Mouse (Mus musculus) CH12.LX (cell line): Measurements from ENCODE around the gene Tekt3. TPM values are rescaled to one million over a fixed set of nuclear protein-coding genes. Genes with fewer than 3 reads are reported as not detected.

Experiments
- DNase-seq: peaks from one replicate; pipeline ENCODE4 v3.0.0-alpha.2; 2013; ENCODE audit errors: extremely low read depth
- H3K27ac ChIP-seq: 2 replicates; pipeline ENCODE4 v1.5.1; 2012; ENCODE audit warnings: low read depth, mild to moderate bottlenecking, control low read depth, moderate library complexity; ENCODE audit not compliant: insufficient read depth
- H3K27me3 ChIP-seq: replicated peaks from 2 replicates; pipeline ENCODE3; 2012; ENCODE audit warnings: inconsistent platforms
- H3K36me3 ChIP-seq, 2 experiments: replicated peaks in 1 of 2; 2 replicates each; pipeline versions ENCODE3 to v1.6.1; 2012; ENCODE audit warnings: inconsistent platforms in 1 of 2, low read length in 1 of 2, mild to moderate bottlenecking in 1 of 2, mixed read lengths in 1 of 2, moderate library complexity in 1 of 2; ENCODE audit not compliant: control insufficient read depth in 1 of 2, insufficient read depth in 1 of 2
- H3K4me1 ChIP-seq, 2 experiments: 2 replicates each; pipeline ENCODE4 v1.6.1; 2012; ENCODE audit warnings: inconsistent platforms in 1 of 2, moderate library complexity in 1 of 2; ENCODE audit not compliant: insufficient read depth in 2 of 2, control insufficient read depth in 1 of 2
- H3K4me2 ChIP-seq: 2 replicates; pipeline ENCODE4 v1.6.1; 2012; ENCODE audit warnings: low read depth, mild to moderate bottlenecking, control low read depth; ENCODE audit not compliant: poor library complexity, insufficient read depth, severe bottlenecking
- H3K4me3 ChIP-seq, 3 experiments: fragments of 150-350 bp in 1 of 3; sonication (generic) in 1 of 3; replicated peaks in 1 of 3; 2 replicates each; pipeline versions ENCODE3 to v1.5.1; 2011 to 2012; ENCODE audit warnings: low read depth in 2 of 3, low read length in 2 of 3, mild to moderate bottlenecking in 2 of 3, moderate library complexity in 2 of 3, control low read depth in 1 of 3, improper control_type of control experiment in 1 of 3, inconsistent platforms in 1 of 3, mixed read lengths in 1 of 3; ENCODE audit not compliant: poor library complexity in 1 of 3
- H3K79me2 ChIP-seq: replicated peaks from 2 replicates; pipeline ENCODE4 v1.6.1; 2012; ENCODE audit warnings: mild to moderate bottlenecking, moderate library complexity; ENCODE audit not compliant: control insufficient read depth, poor library complexity, insufficient read depth, severe bottlenecking; ENCODE audit errors: extremely low read depth
- H3K9ac ChIP-seq: 2 replicates; pipeline ENCODE4 v1.6.1; 2012; ENCODE audit warnings: low read depth, mild to moderate bottlenecking, control low read depth, moderate library complexity; ENCODE audit not compliant: insufficient read depth
- H3K9me3 ChIP-seq: replicated peaks from 2 replicates; pipeline ENCODE3; 2012; ENCODE audit warnings: low read length, inconsistent platforms, mixed read lengths
- BHLHE40 ChIP-seq: IDR thresholded peaks from 2 replicates; pipeline ENCODE4 v1.6.1; 2011; ENCODE audit warnings: mild to moderate bottlenecking, low read depth, low read length, improper control_type of control experiment
- CHD2 ChIP-seq: IDR thresholded peaks from 2 replicates; pipeline ENCODE4 v1.6.1; 2011; ENCODE audit warnings: low read length, improper control_type of control experiment
- CTCF ChIP-seq, 2 experiments: IDR thresholded peaks in 1 of 2; conservative IDR thresholded peaks in 1 of 2; 2 replicates each; pipeline ENCODE4 v1.5.1; 2011 to 2012; ENCODE audit warnings: low read depth in 2 of 2, low read length in 2 of 2, improper control_type of control experiment in 1 of 2, inconsistent platforms in 1 of 2, mild to moderate bottlenecking in 1 of 2, moderate library complexity in 1 of 2
- ETS1 ChIP-seq: conservative IDR thresholded peaks from 2 replicates; pipeline ENCODE4 v1.6.1; 2012; ENCODE audit warnings: low read depth, mild to moderate bottlenecking, inconsistent platforms, low read length, improper control_type of control experiment, moderate library complexity
- GABPA ChIP-seq: IDR thresholded peaks from 2 replicates; pipeline ENCODE4 v1.6.1; 2012; ENCODE audit warnings: low read depth, low read length, improper control_type of control experiment, inconsistent platforms; ENCODE audit not compliant: insufficient replicate concordance
- HCFC1 ChIP-seq: IDR thresholded peaks from 2 replicates; pipeline ENCODE4 v1.6.1; 2012; ENCODE audit warnings: low read depth, mild to moderate bottlenecking, inconsistent platforms, low read length, improper control_type of control experiment
- IRF4 ChIP-seq: IDR thresholded peaks from 2 replicates; pipeline ENCODE4 v1.6.1; 2014; ENCODE audit warnings: low read depth, mild to moderate bottlenecking, inconsistent platforms, low read length, improper control_type of control experiment
- KAT2A ChIP-seq: IDR thresholded peaks from 2 replicates; pipeline ENCODE4 v1.6.1; 2012; ENCODE audit warnings: low read length, improper control_type of control experiment, inconsistent platforms; ENCODE audit not compliant: insufficient replicate concordance
- MAFK ChIP-seq: IDR thresholded peaks from 2 replicates; pipeline ENCODE4 v1.6.1; 2011; ENCODE audit warnings: low read length, improper control_type of control experiment; ENCODE audit not compliant: insufficient replicate concordance
- MAX ChIP-seq: IDR thresholded peaks from 2 replicates; pipeline ENCODE4 v1.6.1; 2011; ENCODE audit warnings: low read length, improper control_type of control experiment
- MEF2A ChIP-seq: IDR thresholded peaks from 2 replicates; pipeline ENCODE4 v1.6.1; 2014; ENCODE audit warnings: low read depth, mild to moderate bottlenecking, inconsistent platforms, low read length, improper control_type of control experiment, borderline replicate concordance
- MXI1 ChIP-seq: IDR thresholded peaks from 2 replicates; pipeline ENCODE4 v1.6.1; 2011; ENCODE audit warnings: mild to moderate bottlenecking, low read depth, low read length, improper control_type of control experiment
- NRF1 ChIP-seq: IDR thresholded peaks from 2 replicates; pipeline ENCODE4 v1.6.1; 2014; ENCODE audit warnings: low read depth, mild to moderate bottlenecking, inconsistent platforms, low read length, improper control_type of control experiment, moderate library complexity
- PAX5 ChIP-seq: IDR thresholded peaks from 2 replicates; pipeline ENCODE4 v1.6.1; 2012; ENCODE audit warnings: low read length, inconsistent platforms, mixed read lengths
- POLR2A ChIP-seq: IDR thresholded peaks from 2 replicates; pipeline ENCODE4 v1.6.1; 2011; ENCODE audit warnings: low read depth, mild to moderate bottlenecking, improper control_type of control experiment, low read length
- POLR2AphosphoS2 ChIP-seq: IDR thresholded peaks from 2 replicates; pipeline ENCODE4 v1.6.1; 2011; ENCODE audit warnings: low read depth, low read length, improper control_type of control experiment
- RAD21 ChIP-seq: IDR thresholded peaks from 2 replicates; pipeline ENCODE4 v1.6.1; 2011; ENCODE audit warnings: low read depth, mild to moderate bottlenecking, low read length, improper control_type of control experiment, moderate library complexity
- RCOR1 ChIP-seq: conservative IDR thresholded peaks from 2 replicates; pipeline ENCODE4 v1.6.1; 2012; ENCODE audit warnings: low read depth, mild to moderate bottlenecking, inconsistent platforms, low read length, improper control_type of control experiment
- SMC3 ChIP-seq: IDR thresholded peaks from 2 replicates; pipeline ENCODE4 v1.6.1; 2011; ENCODE audit warnings: low read depth, low read length, improper control_type of control experiment
- TCF12 ChIP-seq: IDR thresholded peaks from 2 replicates; pipeline ENCODE4 v1.6.1; 2014; ENCODE audit warnings: low read depth, mild to moderate bottlenecking, inconsistent platforms, low read length, improper control_type of control experiment
- USF1 ChIP-seq: IDR thresholded peaks from 2 replicates; pipeline ENCODE4 v1.6.1; 2014; ENCODE audit warnings: low read depth, mild to moderate bottlenecking, inconsistent platforms, low read length, improper control_type of control experiment
- USF2 ChIP-seq: conservative IDR thresholded peaks from 2 replicates; pipeline ENCODE4 v1.6.1; 2011; ENCODE audit warnings: low read depth, low read length, improper control_type of control experiment
- ZNF384 ChIP-seq: IDR thresholded peaks from 2 replicates; pipeline ENCODE4 v1.6.1; 2012; ENCODE audit warnings: low read depth, low read length, improper control_type of control experiment, inconsistent platforms
- dilution Hi-C: fragments of 300-500 bp; cut with MboI; formaldehyde crosslinking; loops from 2 replicates; pipeline ENCODE4 v1.14.3; 2020; ENCODE audit warnings: low sequenced_read_pairs; ENCODE audit not compliant: extremely low pct_unique_long_range_greater_than_20kb, extremely low pct_ligation_motif_present
- in situ Hi-C: fragments of 300-500 bp; cut with MboI; formaldehyde crosslinking; loops from 3 replicates; pipeline ENCODE4 v1.14.3; 2019; ENCODE audit warnings: low sequenced_read_pairs, low pct_ligation_motif_present, low pct_unique_long_range_greater_than_20kb, mixed read lengths
- polyA plus RNA-seq: library from polyadenylated mRNA; unstranded; fragments of >175 nt; gene quantifications from 2 replicates; pipeline ENCODE4 v1.2.1, GENCODE M21; 2012; ENCODE audit warnings: low read depth; ENCODE audit not compliant: insufficient read length
- total RNA-seq, 2 experiments: library from RNA; depleted of rRNA; stranded (reverse); fragments of 300-350 nt in 1 of 2; fragments of >200 nt in 1 of 2; gene quantifications; 2 replicates each; pipeline ENCODE4 v1.2.3; 2012 to 2014

Gene Tekt3
- total and polyA plus RNA-seq, 3 experiments = not detected

DNA sequence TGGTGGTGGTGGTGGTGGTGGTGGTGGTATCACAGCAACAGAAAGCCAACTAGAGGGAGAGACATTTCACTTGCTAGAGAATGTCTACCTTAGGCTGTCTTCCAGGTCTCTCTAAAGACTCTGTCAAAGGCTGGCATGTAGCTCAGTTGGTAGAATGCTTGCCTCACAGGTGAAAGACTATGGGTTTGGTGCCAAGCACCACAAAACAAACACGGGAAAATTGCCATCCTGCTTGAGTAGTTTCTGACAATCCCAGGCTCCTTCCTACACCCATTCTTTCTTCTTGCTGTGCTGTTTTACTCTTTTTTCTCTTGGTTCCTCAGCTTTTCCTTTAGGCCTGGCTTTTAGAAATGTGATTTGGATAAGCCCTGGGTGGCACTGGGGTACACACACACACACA lies 5.1 kb downstream of the Tekt3 start:
- Histone ChIP-seq H3K9me3 (no peaks in the 10 kb centered on the region), H3K9ac (no peak overlapping the region), H3K36me3 (no peaks in the 10 kb centered on the region), H3K4me2 (no peak overlapping the region), H3K4me1 (no peaks in the 10 kb centered on the region), H3K27ac (no peak overlapping the region), H3K27me3 (no peaks in the 10 kb centered on the region), H3K4me3 (no peak overlapping the region), H3K79me2 (no peaks in the 10 kb centered on the region)
- TF ChIP-seq BHLHE40 (no peak), MAX (no peak), POLR2A (no peak), HCFC1 (no peak), RAD21 (no peak), GABPA (no peak), CTCF (conservative IDR thresholded peaks at IDR 0.05 in 1 of 2, IDR thresholded peaks at IDR 0.05 in 1 of 2; ENCODE audit: low read depth in 2 of 2, low read length in 2 of 2) (no peak), CHD2 (no peak), KAT2A (no peak), MEF2A (no peak), MAFK (no peak)
- DNase-seq = no peak
- dilution Hi-C loops (no loop called here), in situ Hi-C loops (no loop called here)

DNA sequence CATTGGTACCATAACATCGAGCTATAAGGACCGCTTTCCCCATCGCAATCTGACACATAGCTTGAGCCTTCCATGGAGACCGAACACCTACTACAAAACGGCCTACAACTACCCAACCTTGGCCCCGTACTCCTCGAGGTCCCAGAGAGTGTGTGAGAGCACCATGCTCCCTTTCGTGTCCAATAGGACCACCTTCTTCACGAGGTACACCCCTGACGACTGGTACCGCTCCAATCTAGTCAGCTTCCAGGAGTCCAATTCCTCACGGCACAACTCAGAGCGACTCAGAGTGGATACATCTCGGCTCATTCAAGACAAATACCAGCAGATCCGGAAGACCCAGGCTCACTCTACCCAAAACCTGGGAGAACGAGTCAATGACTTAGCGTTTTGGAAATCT lies 8.6 kb downstream of the Tekt3 start:
- Histone ChIP-seq H3K4me1 (no peaks in the 10 kb centered on the region), H3K9ac (no peak overlapping the region), H3K27me3 (no peaks in the 10 kb centered on the region), H3K36me3 (no peaks in the 10 kb centered on the region), H3K4me3 (no peak overlapping the region), H3K27ac (no peak overlapping the region)
- TF ChIP-seq MEF2A = no peak
- TF ChIP-seq POLR2AphosphoS2 = no peak
- no peak for TF ChIP-seq MXI1
- no peak for TF ChIP-seq PAX5
- no peak for TF ChIP-seq ETS1
- no peak for TF ChIP-seq KAT2A
- no peak for TF ChIP-seq TCF12
- no peak for TF ChIP-seq NRF1
- no peak for TF ChIP-seq USF1
- TF ChIP-seq IRF4 = no peak
- TF ChIP-seq RCOR1 = no peak
- no peak for TF ChIP-seq MAFK
- no peak for TF ChIP-seq POLR2A
- TF ChIP-seq MAX = no peak
- no peak for TF ChIP-seq ZNF384
- TF ChIP-seq USF2 = no peak
- no peak for TF ChIP-seq GABPA
- no peak for TF ChIP-seq SMC3
- TF ChIP-seq, all 38 proteins: peak for 0
- no peak overlapping the region for H3K4me2 ChIP-seq
- no peaks in the 10 kb centered on the region for H3K9me3 ChIP-seq
- no peak for DNase-seq
- no peaks in the 10 kb centered on the region for H3K79me2 ChIP-seq
- dilution Hi-C loops = no loop called here
- in situ Hi-C loops = no loop called here
